Mouse (Mus musculus): ENCODE data around the gene Pcca.
A peak's percentile ranks its signal among the peaks of the same experiment; 100 is the strongest.

Gene Pcca

DNA sequence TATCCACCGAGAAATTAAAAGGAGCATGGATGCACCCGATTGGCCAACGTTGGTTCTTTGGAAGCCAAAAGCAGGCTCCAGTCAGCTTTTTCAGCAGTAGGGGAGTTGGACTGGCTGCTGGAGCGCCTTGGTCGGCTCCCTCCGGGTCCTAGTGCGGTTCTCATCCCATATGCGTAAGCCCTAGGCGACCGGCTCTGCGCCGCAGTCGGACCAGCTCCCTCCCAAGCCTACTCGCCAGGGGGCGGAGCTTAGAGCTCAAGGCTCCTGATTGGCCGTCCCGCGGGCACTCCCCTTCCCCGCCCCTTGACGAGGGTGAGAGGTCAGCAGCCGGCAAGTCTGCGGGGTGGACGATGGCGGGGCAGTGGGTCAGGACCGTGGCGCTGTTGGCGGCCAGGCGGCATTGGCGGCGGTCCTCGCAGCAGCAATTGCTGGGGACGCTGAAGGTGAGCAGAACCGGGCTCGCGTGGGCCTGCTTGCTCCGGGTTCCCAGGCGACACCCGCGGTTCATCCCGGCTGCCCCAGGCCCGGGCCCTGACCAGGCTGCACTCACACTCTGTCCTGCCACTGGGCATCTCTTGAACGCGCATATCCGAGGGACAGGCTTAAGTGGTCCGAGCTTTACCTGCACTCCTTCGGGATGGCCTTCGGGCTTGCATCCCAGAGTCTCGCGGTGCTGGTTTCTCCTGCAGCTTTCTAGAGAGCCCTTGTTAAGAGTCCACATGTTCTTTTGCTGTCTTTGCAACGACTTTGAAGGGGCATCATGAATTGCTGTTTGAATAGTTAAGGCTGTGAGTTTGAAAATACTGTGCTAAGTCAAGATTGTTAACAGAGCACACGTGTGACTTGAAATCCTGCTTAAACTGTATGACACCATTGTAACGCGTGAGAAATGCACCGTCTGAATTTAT lies at the start of gene Pcca:
Pcca (plus strand) TSS at position 308 of the 908 bp plus-strand sequence.
- Histone ChIP-seq H3K36me3 (ENCODE audit: control insufficient read depth, insufficient read depth, low read length, poor library complexity, severe bottlenecking) (no peaks in the 10 kb centered on the region), H3K27me3 (ENCODE audit: control insufficient read depth, insufficient read depth, low read length, poor library complexity, severe bottlenecking) (no peaks in the 10 kb centered on the region; the same call in 1 of the 2 replicates)
- peak; percentile 92 for DNase-seq (ENCODE audit: low read depth, low spot score)

DNA sequence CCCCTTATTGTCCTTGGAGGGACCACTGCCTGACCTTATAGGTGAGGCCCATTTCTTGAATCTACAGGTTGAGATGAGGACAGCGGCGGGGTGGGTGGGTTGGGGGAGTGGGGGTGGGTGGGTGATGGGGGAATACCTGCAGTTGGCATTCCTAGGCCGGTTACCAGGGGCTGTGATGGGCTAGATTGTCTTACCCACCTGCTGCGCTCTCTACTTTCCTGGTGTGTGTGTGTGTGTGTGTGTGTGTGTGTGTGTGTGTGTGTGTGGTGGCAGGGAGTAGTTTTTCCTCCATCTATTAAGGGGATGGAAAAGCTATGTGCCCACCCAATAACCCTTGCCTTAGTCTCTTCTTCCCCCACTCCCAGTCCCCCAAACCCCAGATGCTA lies 49.7 kb upstream of the Pcca start:
- DNase-seq (ENCODE audit: low read depth, low spot score) = no peak
- Histone ChIP-seq H3K36me3 (ENCODE audit: control insufficient read depth, insufficient read depth, low read length, poor library complexity, severe bottlenecking) (no peaks in the 10 kb centered on the region), H3K27me3 (ENCODE audit: control insufficient read depth, insufficient read depth, low read length, poor library complexity, severe bottlenecking) (peaks cover 4% of the 10 kb centered on the region)

DNA sequence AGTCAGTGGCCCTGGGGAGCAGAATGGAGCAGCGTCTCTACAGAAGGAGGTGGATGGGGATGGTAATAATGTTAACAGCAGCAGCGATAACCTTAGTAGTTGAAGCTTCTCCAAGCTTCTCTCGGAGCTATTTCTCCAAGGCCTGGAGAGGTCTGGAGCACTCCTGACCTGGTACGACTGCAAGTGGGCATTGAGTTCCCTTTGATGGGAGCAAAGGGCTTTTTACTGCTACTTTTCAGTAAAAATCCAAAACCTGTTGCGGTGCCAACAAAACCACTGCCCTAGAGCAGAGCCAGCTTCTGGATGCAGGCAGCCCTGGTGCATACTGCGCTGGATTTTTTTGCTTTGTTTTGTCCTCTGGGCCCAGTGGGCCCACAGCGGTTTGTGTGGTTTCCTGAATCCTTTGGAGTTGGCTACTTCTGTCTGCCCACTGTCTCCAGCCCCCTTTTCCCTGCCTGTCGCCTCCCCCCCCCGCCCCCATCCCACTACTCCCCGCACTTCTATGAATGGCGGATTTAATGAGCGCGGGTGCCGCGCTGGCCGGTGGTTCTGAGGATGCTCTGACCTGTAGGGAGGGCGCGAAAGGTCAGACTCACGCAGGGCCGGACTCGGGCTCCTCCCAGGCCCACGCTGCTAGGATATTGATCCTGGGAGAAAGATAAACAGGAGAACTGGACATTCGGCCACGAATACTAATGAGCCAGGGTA lies 49.1 kb upstream of the Pcca start:
- DNase-seq (ENCODE audit: low read depth, low spot score) = no peak
- Histone ChIP-seq H3K27me3 (ENCODE audit: control insufficient read depth, insufficient read depth, low read length, poor library complexity, severe bottlenecking) (peaks cover 4% of the 10 kb centered on the region), H3K36me3 (ENCODE audit: control insufficient read depth, insufficient read depth, low read length, poor library complexity, severe bottlenecking) (no peaks in the 10 kb centered on the region)

DNA sequence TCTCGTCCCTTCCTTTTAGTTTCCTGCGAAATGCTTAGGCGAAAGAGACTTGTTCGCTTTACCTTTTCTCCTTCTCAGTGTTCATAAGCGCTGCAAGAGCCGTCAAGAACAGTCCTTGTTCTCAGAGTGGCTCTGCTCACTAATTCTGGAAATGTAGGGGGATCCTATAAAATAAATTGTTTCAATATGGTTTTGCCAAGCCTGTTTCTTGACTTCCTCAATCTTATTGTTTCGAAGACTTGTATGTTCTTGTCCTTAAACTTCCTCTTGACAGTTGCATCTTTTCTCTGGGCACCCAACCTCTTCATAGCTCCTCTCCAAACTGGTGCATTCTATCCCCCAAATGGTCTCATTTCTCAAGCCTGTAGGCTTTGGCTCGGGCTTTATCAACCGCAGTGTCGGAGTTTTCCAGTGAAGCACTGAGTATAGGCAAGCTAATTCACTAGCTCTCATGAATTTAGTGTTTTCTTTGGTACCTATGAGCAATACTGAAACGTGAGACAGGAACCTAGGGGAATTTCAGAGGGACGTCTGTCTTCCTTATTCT lies 48.4 kb upstream of the Pcca start:
- DNase-seq (ENCODE audit: low read depth, low spot score) = no peak
- Histone ChIP-seq H3K36me3 (ENCODE audit: control insufficient read depth, insufficient read depth, low read length, poor library complexity, severe bottlenecking) (no peaks in the 10 kb centered on the region), H3K27me3 (ENCODE audit: control insufficient read depth, insufficient read depth, low read length, poor library complexity, severe bottlenecking) (peaks cover 4% of the 10 kb centered on the region)

DNA sequence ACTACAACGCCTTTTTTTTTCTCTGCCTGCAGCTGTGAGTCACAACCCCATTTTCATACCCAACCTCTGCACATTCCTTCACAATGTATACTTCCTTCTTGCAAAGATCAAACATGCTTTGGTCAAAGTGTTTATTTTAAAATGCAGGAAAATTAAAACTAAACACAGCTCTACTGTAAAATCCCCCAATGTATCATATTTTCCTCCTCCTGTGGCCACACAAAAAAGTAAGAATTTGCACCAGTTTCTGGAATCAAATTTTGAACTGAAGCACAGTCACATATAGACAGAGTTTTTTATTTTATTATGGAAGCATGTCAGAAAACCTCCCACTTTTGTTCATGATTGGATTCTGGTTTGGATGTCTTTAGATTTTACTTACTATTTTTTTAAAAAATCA lies 47.5 kb upstream of the Pcca start:
- no peaks in the 10 kb centered on the region for H3K36me3 ChIP-seq (ENCODE audit: control insufficient read depth, insufficient read depth, low read length, poor library complexity, severe bottlenecking)
- peaks cover 4% of the 10 kb centered on the region for H3K27me3 ChIP-seq (ENCODE audit: control insufficient read depth, insufficient read depth, low read length, poor library complexity, severe bottlenecking)
- no peak for DNase-seq (ENCODE audit: low read depth, low spot score)

DNA sequence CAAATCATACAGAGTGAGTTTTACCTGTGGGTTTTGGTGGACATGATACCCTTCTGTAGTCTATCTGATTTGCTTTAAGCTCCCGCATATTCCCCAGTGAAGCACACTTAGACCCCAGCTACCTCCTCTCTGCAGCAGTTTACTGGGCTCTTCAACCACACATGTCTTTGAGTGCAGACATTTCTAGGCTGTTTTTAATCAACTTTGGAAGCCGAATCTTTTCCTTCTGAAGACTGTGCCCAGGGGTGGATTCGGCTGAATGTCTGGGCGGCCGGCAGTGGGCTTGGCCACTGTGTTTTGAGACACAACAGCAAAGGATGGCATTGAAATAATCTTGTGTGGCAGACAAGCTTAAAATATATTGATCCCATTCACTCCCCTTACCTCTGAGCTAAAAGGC lies 46.8 kb upstream of the Pcca start:
- no peak for DNase-seq (ENCODE audit: low read depth, low spot score)
- peaks cover 2% of the 10 kb centered on the region; the same call in 1 of the 2 replicates for H3K27me3 ChIP-seq (ENCODE audit: control insufficient read depth, insufficient read depth, low read length, poor library complexity, severe bottlenecking)
- H3K36me3 ChIP-seq (ENCODE audit: control insufficient read depth, insufficient read depth, low read length, poor library complexity, severe bottlenecking) = no peaks in the 10 kb centered on the region

DNA sequence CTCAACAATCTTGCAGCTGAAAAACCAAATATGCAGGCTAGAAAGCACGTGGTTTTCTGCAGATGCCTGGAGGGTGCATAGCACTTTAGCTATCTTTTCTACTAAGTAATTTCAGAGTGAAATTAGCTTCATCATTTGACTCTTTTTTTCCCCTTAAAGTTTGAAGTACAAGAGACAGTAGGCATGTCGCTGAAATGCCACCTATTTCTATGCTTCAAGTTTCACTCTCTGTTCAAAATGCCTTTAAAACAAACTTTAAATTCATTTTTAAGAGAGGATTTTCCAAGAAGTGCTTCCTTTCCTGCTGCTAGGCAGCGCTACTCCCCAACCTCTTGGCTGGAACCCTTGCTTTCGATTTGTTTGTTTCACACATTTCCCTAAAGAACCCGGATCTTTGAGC lies 45.1 kb upstream of the Pcca start:
- peak; percentile 30 for DNase-seq (ENCODE audit: low read depth, low spot score)
- Histone ChIP-seq H3K27me3 (ENCODE audit: control insufficient read depth, insufficient read depth, low read length, poor library complexity, severe bottlenecking) (peaks cover 2% of the 10 kb centered on the region; the same call in 1 of the 2 replicates), H3K36me3 (ENCODE audit: control insufficient read depth, insufficient read depth, low read length, poor library complexity, severe bottlenecking) (no peaks in the 10 kb centered on the region)

DNA sequence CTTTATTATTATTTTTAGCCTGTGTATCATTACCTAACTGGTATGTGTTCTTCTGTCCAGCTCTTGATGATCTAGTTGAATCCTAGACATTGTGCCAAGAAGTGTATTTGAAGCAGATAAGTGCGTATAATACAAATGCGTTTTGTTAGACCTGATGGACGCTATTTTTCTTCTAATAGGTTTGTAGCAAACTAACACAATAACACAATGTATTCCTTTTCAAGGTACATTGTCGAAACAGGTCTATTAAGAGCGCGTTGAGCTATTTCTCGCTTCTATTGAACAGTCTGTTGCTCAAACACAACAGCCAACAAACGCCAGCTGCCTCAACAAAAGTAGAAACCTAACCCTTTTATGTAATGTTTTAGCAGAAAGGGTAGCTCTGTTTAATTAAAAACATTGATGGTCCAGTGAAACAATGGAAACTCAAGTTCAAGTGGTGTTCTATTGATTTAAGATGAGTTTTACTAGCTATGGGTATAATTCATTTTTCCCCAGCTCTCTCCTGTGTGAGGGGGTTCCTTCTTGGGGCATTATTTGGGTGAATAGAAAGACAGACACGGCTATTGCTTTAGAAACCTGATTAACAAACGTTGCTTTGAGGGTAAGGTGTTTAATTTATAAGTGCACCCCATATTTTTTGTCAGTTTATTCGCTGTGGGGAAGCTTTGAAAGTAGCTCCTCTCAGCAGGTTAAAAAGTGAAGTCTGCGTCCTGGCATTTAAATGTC lies 44.3 kb upstream of the Pcca start:
- H3K36me3 ChIP-seq (ENCODE audit: control insufficient read depth, insufficient read depth, low read length, poor library complexity, severe bottlenecking) = no peaks in the 10 kb centered on the region
- peak; percentile 35 for DNase-seq (ENCODE audit: low read depth, low spot score)
- H3K27me3 ChIP-seq (ENCODE audit: control insufficient read depth, insufficient read depth, low read length, poor library complexity, severe bottlenecking) = peaks cover 2% of the 10 kb centered on the region; the same call in 1 of the 2 replicates

DNA sequence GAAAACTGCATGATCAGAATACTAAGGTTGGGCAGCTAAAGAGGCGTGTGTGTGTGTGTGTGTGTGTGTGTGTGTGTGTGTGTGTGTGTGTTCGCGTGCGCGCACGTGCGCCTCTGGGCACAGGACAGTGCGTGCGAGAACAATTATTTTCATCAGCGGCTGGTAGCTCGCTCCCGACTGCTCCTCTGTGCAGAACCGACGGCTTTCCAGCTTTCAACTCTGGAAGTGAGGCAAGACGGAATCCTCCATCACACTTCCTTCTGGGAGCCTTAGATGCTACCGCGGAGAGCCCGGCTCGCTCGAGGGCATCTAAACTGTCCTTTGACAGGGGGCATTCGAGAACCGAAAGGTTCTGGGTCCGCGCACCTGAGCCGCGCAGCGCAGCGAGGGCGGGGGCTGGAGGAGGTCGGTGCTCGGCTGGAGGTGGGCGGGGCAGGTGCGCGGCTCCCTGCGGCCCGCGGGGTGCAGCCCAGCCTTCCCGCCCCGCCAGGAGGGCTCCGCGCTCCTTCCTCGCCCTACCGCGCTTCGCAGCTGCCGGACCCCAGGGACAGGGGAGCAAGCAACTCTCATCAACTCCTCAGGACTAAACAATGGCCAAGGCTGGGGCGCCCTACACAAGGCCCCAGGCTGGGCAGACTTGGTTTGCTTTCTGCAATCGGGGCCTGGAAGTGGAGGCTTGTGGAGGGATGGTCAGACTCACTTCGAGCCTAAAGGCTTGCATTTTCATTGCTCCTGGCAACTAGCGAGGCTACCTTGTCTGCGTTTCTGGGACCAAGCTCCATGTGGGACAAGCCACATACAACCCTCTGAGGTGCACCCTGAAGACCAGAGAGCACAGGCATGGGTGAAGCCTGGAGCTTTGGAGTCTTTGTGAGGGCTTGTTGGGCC lies 43.4 kb upstream of the Pcca start, which contains the start of gene Gm10837:
Gm10837 (plus strand) TSS at position 146 of the 888 bp plus-strand sequence.
- H3K36me3 ChIP-seq (ENCODE audit: control insufficient read depth, insufficient read depth, low read length, poor library complexity, severe bottlenecking) = no peaks in the 10 kb centered on the region
- no peak for DNase-seq (ENCODE audit: low read depth, low spot score)
- H3K27me3 ChIP-seq (ENCODE audit: control insufficient read depth, insufficient read depth, low read length, poor library complexity, severe bottlenecking) = no peaks in the 10 kb centered on the region

DNA sequence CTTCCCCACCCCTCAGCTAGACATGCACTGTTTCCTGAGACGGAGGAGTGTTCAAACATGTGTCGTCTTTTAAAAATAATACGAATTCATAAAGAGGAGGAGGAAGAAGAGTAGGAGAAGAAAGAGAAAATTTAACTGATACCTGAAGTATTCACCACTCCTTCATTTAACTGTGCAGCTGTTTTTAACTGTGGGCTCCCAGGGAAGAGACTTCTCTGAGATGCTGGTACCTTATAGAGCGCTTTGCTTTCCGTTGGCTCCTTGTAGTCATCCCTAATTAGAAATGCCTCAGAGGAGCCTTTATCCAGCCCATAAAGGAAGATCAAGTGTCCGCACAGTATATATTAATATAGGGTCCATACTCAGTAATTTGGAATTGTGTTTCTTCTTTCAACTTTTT lies 42.6 kb upstream of the Pcca start:
- Histone ChIP-seq H3K27me3 (ENCODE audit: control insufficient read depth, insufficient read depth, low read length, poor library complexity, severe bottlenecking) (no peaks in the 10 kb centered on the region), H3K36me3 (ENCODE audit: control insufficient read depth, insufficient read depth, low read length, poor library complexity, severe bottlenecking) (no peaks in the 10 kb centered on the region)
- no peak for DNase-seq (ENCODE audit: low read depth, low spot score)

DNA sequence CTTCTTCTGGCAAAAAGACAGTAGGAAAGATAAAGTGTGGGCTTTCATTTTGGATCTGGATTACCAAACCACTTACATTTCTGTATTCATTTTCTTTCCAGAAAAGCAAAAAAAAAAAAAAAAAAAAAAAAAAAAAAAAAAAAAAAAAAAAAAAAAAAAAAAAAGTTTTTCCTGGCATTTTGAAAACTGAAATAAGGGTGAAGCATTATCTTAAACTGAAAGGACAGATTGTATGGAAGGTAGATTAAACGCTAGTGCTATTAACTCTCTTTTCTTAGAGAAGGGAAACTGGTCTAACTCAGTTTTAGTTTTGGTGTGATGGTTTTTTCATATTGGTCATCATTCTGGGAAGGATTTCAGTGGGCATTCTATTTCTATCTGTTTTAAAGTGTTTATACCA lies 42.1 kb upstream of the Pcca start:
- Histone ChIP-seq H3K36me3 (ENCODE audit: control insufficient read depth, insufficient read depth, low read length, poor library complexity, severe bottlenecking) (no peaks in the 10 kb centered on the region), H3K27me3 (ENCODE audit: control insufficient read depth, insufficient read depth, low read length, poor library complexity, severe bottlenecking) (no peaks in the 10 kb centered on the region)
- no peak for DNase-seq (ENCODE audit: low read depth, low spot score)

DNA sequence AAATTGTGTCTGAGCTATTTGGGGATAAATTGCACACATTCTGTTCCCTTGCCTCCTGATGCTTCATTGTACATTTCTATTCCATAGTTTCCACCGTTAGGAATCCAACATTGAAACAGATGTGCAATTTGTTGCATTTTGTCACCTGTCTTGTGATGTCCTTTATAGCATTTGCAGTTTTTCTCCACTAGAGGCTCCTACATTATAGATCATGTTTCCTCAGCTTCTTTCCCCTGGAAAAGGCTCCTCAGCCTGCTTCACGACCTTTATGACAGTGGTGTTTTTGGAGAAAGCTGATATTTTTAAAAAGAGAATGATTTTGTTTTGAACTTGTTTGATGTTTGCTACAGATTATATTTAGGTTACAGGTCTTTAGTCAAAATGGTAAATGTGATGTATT lies 25.1 kb upstream of the Pcca start:
- no peaks in the 10 kb centered on the region for H3K27me3 ChIP-seq (ENCODE audit: control insufficient read depth, insufficient read depth, low read length, poor library complexity, severe bottlenecking)
- DNase-seq (ENCODE audit: low read depth, low spot score) = no peak
- H3K36me3 ChIP-seq (ENCODE audit: control insufficient read depth, insufficient read depth, low read length, poor library complexity, severe bottlenecking) = no peaks in the 10 kb centered on the region

DNA sequence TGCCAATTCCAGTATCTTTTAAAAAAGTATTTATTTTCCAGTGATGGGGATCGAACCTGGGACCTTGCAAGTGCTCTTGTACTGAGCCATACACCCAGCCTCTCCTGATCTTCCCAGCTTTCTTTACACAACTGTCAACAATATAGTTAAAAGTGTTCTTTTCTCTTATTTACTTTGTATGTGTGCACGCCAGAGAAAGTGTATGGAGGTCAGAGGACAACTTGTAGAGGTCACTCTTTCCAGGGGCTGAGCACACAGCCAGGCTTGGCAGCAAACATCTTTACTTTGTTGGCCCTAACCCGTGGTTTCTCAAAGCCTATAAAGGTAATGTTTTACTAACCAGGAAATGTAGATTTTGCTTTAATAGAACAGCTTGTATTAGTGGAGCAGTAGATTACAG lies 22.6 kb upstream of the Pcca start:
- H3K36me3 ChIP-seq (ENCODE audit: control insufficient read depth, insufficient read depth, low read length, poor library complexity, severe bottlenecking) = no peaks in the 10 kb centered on the region
- H3K27me3 ChIP-seq (ENCODE audit: control insufficient read depth, insufficient read depth, low read length, poor library complexity, severe bottlenecking) = no peaks in the 10 kb centered on the region
- DNase-seq (ENCODE audit: low read depth, low spot score) = no peak

All from splenic B cell, adult 2 months (primary cell).